Mouse (Mus musculus): Measurements from ENCODE around the gene Ceacam1.
"Not testable (repeated sequence)": the region's sequence is repeated elsewhere in the genome, so short reads cannot be mapped to it uniquely, and the experiment has no call there.

Ceacam1 gene

DNA sequence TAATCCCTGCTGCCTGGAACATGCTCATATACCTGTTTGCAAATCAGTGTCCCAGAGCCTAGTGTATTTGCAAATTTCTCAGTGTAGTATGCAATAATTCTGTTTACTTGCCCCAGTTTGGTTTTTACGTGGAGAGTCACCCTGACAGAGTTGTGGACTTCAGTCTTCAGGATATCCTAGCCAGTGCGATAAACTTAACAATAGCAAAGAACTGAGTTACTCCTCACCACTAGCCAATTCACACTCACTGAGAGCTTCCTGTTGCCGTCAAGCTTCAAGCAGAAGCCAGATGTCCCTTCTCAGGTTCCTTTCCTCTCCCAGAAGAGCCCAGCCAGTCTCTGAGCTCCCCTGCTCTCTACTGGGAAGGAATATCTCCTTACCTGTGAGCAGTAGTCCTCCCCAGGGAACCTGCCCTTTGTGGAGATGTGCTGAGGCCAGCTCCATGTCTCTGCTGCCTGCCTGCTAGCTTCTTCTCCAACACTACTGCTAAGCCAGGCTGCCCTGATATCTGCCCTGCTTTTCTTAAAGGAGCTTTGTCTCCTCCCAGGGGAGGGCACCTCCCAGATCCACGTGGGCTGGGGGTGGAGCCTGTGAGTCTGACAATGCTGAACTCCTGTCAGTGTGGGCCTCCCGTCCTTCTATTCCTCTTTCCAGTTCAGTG is at the start of gene Ceacam1:
Ceacam1 (minus strand) TSS at position 513 of the 661 bp plus-strand sequence.
- not testable (repeated sequence) for DNase-seq (ENCODE audit: low spot score)

DNA sequence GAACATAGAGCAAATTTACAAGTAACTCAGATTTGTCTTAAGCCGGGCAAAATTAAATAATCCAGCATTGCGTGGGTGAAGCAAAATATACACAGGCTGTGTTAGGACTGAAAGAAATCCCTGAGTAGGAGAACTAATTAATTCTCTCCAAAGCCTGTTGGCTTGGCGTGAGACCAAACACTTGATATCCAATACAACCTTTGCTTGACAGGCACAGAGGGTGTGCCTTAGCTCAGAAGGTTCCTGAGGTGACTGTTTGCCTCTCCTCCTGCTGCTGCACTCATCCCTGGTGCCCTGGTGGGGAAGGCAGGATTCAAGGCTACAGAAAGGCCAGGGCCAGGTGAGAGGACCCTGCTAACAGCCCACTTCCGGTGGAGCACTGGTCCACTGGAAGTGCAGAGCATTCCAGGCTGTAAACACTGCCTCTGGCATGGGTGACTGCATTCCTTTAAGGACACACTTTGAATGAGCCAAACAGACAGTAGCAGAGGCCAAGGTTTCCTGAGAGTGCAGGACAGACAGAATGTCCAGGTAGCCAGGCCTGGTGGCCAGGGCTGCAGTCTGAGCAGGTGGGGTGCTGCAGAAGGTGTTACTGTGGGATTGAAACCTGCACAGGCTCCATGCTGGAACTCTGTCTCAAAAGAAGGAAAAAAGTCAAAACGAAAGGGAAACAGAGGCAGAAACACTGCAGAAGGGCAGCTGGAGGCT is 38.8 kb upstream of the Ceacam1 start:
- DNase-seq (ENCODE audit: low spot score) = not testable (repeated sequence)

DNA sequence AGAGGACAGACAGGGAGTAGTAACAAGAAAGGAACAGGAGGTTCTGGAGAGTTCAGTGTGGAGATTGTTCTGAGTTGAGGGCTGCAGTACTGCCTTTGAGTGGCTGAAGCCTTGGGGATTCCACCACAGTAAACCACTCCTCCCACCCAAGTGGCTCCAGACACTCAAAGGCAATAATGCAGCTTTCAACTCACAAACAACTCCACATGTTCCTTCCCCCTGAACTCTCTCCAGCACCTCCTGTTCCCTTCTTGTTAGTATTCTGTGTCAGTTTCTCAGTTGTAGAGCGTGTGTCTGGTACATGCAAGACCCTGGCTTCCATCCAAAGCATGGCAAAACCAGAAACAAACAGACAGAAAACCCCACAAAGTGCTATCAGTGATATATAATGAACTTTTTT is 38.3 kb upstream of the Ceacam1 start:
- DNase-seq (ENCODE audit: low spot score) = not testable (repeated sequence)

- DNase-seq (ENCODE audit: low spot score) = no peak
Observed at GRCm38 (mm10) chr7:25509925-25510324, 32.5 kb upstream of the Ceacam1 start.

GRCm38 (mm10) chr7:25494649-25495048 is 17.2 kb upstream of the Ceacam1 start:
- DNase-seq (ENCODE audit: low spot score) = no peak

GRCm38 (mm10) chr7:25490698-25491097 is 13.3 kb upstream of the Ceacam1 start:
- DNase-seq (ENCODE audit: low spot score) = not testable (repeated sequence)

- not testable (repeated sequence) for DNase-seq (ENCODE audit: low spot score)
Observed at GRCm38 (mm10) chr7:25489382-25489781, 12.0 kb upstream of the Ceacam1 start.

DNA sequence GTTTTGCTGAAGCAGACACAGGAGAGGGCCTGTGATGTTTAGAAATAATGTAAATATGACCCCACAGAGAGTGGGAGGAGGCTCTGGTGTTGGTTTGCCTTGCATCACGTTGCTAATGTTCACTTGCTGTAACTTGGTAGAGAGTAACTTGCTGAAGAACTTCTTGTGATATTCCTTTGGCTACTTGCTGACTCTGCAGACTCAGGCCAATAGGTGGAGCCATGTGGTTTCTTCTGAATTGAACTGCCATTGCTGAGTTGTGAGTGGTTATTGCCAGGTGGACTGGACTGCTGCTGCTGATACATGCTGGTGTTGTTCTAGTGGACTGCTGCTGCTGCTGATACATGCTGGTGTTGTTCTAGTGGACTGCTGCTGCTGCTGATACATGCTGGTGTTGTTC is 8.8 kb upstream of the Ceacam1 start:
- DNase-seq (ENCODE audit: low spot score) = peak; percentile 55

GRCm38 (mm10) chr7:25485061-25485460 is 7.7 kb upstream of the Ceacam1 start:
- DNase-seq (ENCODE audit: low spot score) = no peak

DNA sequence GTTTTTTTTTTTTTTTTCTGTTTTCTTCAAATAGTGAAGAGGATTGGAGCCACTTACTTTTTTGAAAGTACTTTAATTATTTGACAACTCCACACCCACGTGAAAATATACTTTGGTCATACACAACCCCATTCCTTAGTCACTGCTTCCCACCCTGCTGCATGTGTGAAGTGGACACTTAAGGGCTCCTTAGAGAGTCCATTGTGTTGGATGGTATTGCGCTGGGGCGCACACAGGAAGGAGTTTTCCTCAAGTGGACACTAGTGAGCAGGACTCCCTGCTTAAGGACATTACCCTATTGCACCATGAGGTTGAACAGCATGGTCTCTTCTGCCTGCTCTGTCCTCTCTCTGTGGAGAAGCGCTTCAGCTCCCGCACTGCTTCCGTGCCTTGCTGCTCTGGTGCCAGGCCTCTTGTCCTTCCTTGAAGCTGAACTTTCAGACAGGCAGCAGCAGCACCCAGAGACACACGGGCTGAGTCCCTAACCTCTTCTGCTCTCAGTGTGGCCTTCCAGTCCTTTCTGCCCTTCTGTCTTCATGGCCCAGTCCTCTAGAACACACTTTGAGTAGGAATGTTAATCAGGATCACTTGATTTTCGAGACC is 5.8 kb upstream of the Ceacam1 start:
- no peak for DNase-seq (ENCODE audit: low spot score)

DNA sequence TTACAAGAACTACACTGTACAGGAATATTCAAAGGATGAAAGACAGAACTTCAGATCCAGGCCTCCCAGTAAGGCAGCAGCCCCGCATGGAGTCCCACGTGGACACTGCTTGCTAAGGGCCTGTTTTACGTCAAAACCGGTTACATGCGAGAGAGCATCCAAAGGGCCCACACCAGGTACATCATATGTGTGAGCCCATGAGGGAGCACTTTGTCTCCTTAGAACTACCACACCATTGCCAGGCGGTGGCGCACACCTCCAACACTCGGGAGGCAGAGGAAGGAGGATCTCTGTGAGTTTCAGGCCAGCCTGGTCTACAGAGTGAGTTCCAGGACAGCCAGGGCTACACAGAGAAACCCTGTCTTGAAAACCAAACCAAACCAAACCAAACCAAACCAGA is 3.4 kb upstream of the Ceacam1 start:
- DNase-seq (ENCODE audit: low spot score) = not testable (repeated sequence)

DNA sequence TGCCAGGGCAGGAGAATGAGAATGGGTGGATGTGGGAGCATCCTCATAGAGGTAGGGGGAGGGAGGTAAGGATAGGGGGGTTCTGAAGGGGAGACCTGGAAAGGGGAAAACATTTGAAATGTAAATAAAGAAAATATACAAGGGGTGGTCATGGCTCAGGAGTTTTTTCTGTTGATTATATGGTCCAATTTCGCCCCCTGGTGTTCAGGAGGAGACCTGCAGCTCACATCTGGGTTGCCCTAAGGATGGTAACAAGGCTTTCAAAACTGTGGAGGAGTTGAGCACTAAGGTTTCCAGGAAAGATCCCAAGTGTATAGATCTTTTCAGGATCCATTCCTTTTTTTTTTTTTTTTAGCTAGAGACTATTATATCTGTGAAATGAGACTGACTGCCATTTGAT is 2.0 kb upstream of the Ceacam1 start:
- peak; percentile 53 for DNase-seq (ENCODE audit: low spot score)

DNA sequence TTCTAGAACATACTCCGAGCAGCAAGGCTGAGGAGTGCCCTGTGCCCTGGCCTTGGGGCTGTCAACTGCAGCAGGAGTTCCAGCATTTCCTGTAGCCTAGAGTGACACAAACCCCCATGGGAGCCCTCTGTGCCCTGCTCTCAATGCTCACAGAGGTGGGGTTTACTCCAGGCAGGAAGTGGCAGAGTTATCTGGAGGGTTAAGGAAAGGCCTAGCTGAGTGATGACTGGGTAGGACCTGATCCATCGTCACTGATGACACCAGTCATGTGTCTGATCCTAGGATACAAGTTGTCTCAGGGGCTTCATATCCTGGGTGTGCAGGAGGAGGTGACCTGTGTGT is 320 bp upstream of the Ceacam1 start:
- DNase-seq (ENCODE audit: low spot score) = not testable (repeated sequence)

DNA sequence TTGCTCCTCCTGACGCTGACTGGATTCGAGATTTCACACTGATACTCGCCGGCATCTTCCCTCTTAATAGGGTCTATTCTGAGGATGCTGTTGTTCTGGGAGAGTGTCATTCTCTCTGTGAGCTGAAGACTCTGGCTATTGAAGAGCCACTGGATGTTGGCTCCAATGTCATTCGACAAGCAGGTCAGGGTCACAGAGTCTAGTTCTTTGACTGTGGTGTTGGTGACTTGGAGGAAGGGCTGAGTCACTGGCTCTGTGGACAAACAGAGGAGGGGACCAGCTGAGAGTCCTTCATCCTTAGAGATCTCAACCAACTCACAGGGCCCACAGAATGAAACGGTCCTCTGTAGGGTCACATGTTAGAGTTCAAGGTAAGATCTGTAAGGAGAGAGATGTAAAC is 5.6 kb downstream of the Ceacam1 start:
- not testable (repeated sequence) for DNase-seq (ENCODE audit: low spot score)

GRCm38 (mm10) chr7:25465586-25465985 is 11.8 kb downstream of the Ceacam1 start:
- DNase-seq (ENCODE audit: low spot score) = not testable (repeated sequence)

- DNase-seq (ENCODE audit: low spot score) = no peak
Observed at GRCm38 (mm10) chr7:25465010-25465409, 12.4 kb downstream of the Ceacam1 start.

GRCm38 (mm10) chr7:25462033-25462337 is 15.4 kb downstream of the Ceacam1 start:
- DNase-seq (ENCODE audit: low spot score) = not testable (repeated sequence)

DNA sequence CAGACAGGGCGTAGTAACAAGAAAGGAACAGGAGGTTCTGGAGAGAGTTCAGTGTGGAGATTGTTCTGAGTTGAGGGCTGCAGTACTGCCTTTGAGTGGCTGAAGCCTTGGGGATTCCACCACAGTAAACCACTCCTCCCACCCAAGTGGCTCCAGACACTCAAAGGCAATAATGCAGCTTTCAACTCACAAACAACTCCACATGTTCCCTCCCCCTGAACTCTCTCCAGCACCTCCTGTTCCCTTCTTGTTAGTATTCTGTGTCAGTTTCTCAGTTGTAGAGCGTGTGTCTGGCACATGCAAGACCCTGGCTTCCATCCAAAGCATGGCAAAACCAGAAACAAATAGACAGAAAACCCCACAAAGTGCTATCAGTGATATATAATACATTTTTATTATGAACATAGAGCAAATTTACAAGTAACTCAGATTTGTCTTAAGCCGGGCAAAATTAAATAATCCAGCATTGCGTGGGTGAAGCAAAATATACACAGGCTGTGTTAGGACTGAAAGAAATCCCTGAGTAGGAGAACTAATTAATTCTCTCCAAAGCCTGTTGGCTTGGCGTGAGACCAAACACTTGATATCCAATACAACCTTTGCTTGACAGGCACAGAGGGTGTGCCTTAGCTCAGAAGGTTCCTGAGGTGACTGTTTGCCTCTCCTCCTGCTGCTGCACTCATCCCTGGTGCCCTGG is 15.9 kb downstream of the Ceacam1 start:
- DNase-seq (ENCODE audit: low spot score) = not testable (repeated sequence)

DNA sequence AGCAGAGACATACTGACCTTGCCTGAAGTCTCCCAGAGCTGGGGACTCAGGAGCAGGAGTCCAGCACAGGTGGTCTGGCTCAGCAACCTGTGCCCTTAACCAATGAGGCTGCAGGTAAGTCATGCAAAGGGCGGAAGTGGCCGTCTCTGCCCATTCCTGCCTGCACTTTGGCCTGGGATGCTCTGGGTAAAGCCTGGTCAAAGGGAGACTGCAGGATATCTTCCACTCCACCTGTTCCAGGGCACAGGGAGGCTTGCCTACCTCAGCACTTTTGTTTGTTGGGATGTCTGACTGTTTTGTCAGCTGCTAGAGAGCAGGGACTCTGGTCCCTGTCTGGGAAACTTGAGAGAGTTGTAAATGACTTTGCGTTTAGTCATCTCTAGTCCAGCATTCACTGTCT is 25.3 kb downstream of the Ceacam1 start:
- DNase-seq (ENCODE audit: low spot score) = no peak

- DNase-seq (ENCODE audit: low spot score) = no peak
Observed at GRCm38 (mm10) chr7:25449913-25450890, 27.2 kb downstream of the Ceacam1 start.

DNA sequence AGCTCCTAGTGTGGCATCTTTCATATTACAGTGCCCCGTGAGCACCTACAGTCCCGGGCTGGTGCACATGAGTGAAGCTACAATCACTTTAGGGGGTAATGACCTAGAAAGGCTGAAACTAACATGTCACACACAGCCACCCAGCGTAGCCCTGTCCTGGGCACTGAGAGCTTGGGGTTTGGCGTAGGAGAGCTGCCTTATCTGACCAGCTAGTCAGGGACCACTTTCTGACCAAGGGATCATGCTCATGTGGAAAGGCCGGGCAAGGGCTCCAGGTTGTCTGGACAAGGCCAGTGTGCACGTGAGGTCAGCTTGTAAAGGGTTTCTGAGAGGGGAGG is 36.6 kb downstream of the Ceacam1 start:
- DNase-seq (ENCODE audit: low spot score) = no peak

Measured in testis, postnatal 10 days (tissue).